Mouse (Mus musculus): Measurements from ENCODE around the gene Gm10220. TPM values are rescaled to one million over a fixed set of nuclear protein-coding genes. Genes with fewer than 3 reads are reported as not detected.

Gene Gm10220
- polyA plus RNA-seq (2017; shearing (Covaris generic)) = not detected

GRCm38 (mm10) chr5:26121321-26121720, at the start of gene Gm10220:
Gm10220 (minus strand) TSS chr5:26121421.

GRCm38 (mm10) chr5:26105262-26105661, 16.0 kb downstream of the Gm10220 start, which contains the start of gene 5031410I06Rik:
5031410I06Rik (minus strand) TSS chr5:26105362.

GRCm38 (mm10) chr5:26089191-26089590, 32.0 kb downstream of the Gm10220 start, which contains the start of gene Gm10471:
Gm10471 (minus strand) TSS chr5:26089291.

Other genes with a start within 250 kb of the Gm10220 start
- gene Gm21663, start 179.0 kb downstream of the Gm10220 start, polyA plus RNA-seq (2017; shearing (Covaris generic)) = not detected
- gene Gm21671, start 167.0 kb downstream of the Gm10220 start, polyA plus RNA-seq (2017; shearing (Covaris generic)) = not detected
- not detected for gene Gm21680, start 148.8 kb downstream of the Gm10220 start, polyA plus RNA-seq (2017; shearing (Covaris generic))
- gene Gm21698, start 132.8 kb downstream of the Gm10220 start, polyA plus RNA-seq (2017; shearing (Covaris generic)) = not detected
- gene Gm1979, start 116.6 kb downstream of the Gm10220 start, polyA plus RNA-seq (2017; shearing (Covaris generic)) = not detected
- gene Gm5862, start 98.5 kb downstream of the Gm10220 start, polyA plus RNA-seq (2017; shearing (Covaris generic)) = not detected
- gene Speer4a, start 81.9 kb downstream of the Gm10220 start, polyA plus RNA-seq (2017; shearing (Covaris generic)) = not detected
- not detected for gene Gm7347, start 62.8 kb downstream of the Gm10220 start, polyA plus RNA-seq (2017; shearing (Covaris generic))
- gene Gm10471, start 32.1 kb downstream of the Gm10220 start, polyA plus RNA-seq (2017; shearing (Covaris generic)) = not detected
- not detected for gene 5031410I06Rik, start 16.1 kb downstream of the Gm10220 start, polyA plus RNA-seq (2017; shearing (Covaris generic))
- gene Gm7361, start 136.3 kb upstream of the Gm10220 start, polyA plus RNA-seq (2017; shearing (Covaris generic)) = not detected